Mouse (Mus musculus) urinary bladder, postnatal 4 days (tissue): ENCODE data around the gene Sirt4.

Experiments
- DNase-seq, 2 experiments: peaks; one replicate each; pipeline ENCODE4 v3.0.0; 2021 to 2022; ENCODE audit warnings: low spot score in 2 of 2

Gene Sirt4

DNA sequence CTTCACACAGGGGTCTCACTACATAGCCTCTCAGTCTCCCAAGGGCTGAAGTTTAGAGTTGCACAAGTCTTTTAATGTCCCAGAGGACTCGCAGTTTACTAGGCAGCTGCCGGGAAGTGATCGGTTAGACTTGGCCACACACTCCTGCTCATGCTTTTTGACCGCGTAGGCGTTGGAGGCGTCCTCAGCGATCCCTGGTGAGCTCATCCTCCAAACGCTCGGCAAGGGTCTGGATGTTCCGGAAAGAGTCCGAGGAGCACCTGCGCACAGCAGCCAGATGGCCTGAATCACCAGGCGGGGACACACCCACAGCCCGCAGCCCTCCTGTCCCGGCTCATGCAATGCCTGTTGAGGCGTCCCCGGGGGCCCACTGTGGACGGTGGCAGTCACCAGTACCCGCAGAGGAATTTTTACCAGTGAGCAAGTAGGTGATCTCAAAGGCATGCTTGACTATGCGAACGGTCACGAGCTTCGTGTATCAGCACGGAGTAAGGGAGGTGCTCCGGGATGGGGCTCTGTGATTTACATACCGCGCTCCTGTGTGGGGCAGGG lies 7.3 kb upstream of the Sirt4 start:
- peak in 1 of 2 experiments; percentile 76 for DNase-seq

DNA sequence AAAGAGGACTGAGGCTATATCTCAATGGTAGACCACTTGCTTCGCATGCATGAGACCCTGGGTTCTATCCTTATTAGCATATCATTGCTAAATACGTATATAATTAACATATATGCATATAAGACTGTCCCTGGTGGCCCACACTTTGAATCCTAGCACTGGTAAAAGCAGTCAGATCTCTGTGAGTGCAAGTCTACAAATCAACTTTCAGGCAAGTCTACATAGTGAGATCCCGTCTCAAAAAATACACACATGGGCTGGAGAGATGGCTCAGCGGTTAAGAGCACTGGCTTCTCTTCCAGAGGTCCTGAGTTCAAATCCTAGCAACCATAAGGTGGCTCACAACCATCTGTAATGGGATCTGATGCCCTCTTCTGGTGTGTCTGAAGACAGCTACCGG lies 6.6 kb upstream of the Sirt4 start:
- no peak for DNase-seq

DNA sequence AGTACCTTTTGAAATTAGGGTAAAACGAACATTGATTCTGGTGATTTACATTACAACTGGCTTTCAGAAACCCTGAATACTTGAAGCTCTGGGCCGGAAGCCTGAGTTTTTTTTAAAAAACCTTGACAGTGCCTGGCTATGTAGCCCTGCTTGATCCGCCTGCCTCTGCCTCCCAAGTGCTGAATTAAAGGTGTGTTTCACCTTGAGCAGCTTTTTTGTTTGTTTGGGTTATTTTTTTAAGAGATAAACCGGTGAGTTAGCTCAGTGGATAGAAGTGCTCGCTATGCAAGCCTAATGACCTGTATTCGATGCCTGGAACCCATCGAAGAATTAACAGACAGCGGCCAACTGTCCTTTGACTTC lies 6.1 kb upstream of the Sirt4 start:
- no peak for DNase-seq

DNA sequence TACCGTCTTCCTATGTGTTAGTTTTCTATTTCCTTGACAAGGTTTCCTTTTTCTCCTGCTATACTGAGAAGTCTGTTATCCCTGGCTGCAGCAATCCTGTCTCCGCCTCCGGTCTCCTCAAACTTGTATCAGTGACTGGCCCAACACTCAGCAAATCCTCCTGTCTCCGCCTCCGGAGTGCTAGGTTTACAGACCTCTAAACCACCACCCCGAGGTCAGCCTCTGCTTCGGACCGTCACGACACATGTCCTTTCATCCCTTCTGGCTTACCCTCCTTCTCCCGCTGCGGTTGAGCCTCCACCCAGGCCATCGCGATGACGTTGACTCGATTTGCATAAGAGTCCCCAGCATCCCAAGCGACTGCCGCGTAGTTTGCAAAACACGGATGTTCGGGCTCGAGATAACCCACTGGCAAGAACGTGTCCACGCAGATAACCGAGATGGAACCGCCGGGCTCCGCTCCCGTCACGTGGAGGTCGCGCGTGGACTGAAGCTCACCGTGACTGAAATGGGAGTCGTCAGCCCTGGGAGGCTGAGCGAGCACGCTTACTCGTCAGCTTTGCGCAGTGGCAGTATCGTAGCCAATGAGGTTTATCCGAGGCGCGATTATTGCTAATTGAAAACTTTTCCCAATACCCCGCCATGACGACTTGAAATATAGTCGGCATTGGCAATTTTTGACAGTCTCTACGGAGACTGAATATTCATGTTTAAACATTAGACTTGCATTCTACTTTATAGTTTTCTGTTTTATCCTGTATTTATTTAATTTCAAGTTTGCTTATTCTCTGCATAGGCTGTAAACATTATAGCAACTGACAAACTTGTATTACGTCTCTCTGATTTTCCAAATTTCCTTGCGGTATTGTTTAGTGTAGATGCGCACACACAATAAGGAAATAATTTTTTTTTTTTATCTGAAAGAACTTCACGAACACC lies 5.4 kb upstream of the Sirt4 start:
- DNase-seq: peak; percentile 82

DNA sequence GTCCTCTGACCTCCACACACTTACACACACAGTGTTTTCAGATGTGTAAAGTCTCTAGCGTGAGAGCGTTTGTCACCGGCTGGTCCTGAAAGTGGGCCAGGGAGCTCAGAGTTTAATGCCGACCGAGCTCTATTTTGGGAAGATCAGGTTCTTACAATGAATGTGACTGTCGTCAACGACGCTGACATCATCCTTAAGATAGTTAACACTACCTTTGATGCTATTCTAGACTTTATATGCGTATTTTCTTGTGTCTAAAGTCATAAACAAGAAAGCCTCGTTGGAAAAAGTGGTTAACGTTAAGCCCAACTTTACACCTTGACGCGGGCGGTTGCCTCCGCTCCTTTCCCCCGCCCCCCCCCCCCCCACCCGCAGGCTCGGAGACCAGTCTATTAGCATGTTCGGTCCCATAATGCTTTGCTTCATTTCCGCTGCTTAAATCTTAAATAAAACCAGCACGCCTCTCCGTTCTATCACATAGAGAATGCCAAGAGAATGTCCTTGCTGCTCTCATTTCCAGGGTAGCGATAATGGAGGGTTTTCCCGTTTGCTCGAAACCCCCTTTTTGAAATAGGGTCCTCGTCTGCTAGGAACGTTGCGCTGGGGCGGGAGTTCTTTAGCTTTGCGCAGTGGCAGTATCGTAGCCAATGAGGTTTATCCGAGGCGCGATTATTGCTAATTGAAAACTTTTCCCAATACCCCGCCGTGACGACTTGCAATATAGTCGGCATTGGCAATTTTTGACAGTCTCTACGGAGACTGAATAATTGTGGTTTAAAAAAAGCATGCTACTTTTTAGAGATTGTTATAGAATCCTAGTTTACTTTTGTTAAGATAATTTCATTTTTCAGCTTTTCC lies 4.5 kb upstream of the Sirt4 start:
- DNase-seq: peak; percentile 73

DNA sequence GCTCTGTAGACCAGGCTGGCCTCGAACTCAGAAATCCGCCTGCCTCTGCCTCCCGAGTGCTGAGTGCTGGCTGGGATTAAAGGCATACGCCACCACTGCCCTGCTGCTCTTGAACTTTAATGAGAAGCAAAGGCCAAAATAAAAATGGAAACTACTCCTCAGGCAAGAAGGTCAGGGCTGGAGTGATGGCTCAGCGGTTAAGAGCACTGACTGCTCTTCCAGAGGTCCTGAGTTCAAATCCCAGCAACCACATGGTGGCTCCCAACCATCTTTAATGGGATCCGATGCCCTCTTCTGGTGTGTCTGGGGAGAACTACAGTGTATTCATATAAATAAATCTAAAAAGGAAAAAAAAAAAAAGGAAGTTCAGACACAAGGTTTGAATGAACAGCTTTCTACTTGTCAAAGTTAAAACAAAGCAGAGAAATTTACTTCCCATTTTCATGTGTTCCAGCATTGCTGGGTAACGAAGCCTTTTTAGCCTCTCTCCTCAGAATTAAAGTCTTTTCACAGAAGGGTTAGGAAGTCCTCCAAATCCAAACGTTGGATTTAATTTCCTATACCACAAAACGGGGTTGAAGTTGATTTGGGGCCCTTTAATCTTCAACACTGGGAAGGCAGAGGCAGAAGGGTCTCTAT lies 3.5 kb upstream of the Sirt4 start:
- DNase-seq: no peak

DNA sequence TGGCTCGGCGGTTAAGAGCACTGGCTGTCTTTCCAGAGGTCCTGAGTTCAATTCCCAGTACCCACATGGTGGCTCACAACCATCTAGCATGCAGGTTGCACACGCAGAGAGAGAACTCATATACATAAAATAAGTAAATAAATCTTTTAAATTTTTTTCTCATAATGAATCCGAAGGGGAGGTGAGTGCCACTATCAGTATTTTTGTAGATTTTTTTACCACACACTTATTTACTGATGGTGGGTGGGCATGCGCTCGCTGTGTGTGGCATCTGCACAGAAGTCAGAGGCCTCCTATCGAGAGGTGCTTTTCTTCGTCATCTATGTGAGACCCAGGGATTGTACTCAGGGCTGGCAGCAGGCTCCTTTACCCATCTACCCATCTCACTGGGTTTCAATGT lies 2.8 kb upstream of the Sirt4 start:
- DNase-seq: no peak

DNA sequence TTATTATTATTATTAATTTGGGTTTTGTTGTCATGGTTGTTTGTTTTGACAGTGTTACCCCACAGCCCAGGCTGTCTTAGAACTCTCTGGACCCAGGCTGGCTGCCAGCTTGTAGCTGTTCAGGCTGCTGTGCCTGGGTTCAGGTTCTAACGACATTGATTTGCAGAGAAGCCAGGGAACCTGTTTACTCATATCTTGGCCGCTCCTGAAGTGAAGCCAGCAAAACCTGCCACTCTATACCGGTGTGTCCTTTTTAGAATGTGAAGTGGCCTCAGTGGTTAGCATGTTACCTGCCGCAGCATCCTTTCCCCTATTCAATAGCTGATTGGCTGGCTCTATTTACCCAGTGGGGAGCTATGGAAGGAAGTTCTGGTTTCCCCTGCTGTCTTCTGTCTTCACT lies 2.2 kb upstream of the Sirt4 start:
- DNase-seq: no peak

DNA sequence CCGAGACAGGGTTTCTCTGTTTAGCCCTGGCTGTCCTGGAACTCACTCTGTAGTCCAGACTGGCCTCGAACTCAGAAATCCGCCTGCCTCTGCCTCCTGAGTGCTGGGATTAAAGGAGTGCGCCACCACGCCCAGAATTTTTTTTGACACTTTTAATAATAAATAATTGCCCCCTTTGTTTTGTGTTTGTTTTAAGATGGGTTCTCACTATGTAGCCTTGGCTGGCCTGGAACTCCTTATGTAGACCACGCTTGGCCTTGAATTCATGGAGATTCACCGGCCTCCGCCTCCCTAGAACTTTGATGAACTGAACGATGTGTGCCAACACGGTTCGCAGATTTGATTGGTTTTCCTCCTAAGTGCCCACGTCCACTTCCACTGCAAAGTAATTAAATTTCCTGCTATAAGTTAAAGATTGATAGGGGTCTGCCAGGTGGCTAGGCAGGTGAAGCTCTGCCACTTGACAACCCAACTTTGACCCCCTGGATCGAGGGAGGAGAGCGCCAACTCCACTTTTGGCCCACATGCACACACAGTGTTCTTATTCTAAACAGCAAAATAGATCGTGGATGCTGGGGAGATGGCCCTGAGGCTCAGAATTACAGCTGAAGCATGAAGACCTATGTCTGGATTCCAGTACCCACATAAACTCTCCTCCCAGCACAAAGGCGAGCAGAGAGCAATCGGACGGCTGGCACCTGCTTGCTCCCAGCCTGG lies 1.1 kb upstream of the Sirt4 start:
- DNase-seq: no peak

DNA sequence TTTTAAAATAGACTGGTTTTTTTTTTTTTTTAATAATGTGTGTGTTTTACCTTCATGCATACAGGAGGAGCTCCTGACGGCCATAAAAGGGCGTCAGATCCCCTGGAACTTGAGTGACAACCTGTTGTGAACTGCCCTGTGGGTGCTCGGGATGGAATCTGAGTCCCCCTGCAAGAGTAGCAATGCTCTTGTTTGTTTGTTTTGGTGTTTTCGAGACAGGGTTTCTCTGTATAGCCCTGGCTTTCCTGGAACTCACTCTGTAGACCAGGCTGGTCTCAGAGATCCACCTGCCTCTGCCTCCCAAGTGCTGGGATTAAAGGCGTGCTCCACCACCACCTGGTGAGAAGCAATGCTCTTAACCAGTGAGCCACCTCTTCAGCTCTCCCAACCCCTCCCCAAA lies 471 bp upstream of the Sirt4 start:
- no peak for DNase-seq

DNA sequence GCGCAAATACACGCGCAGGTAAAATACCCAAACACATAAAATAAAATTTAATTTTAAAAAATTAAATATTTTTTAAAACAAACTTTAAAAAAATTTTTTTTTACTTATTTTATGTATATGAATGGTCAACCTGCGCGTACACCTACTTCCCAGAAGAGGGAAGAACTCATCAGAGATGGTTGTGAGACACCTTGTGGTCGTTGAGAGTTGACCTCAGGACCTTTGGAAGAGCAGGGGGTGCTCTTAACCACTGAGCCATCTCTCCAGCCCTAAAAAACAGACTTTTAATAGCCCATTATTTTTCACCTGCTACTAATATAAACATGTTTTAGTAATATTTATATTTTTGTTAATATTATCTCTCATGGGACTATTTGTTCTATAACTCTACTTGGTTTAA lies 1.1 kb downstream of the Sirt4 start:
- no peak for DNase-seq

DNA sequence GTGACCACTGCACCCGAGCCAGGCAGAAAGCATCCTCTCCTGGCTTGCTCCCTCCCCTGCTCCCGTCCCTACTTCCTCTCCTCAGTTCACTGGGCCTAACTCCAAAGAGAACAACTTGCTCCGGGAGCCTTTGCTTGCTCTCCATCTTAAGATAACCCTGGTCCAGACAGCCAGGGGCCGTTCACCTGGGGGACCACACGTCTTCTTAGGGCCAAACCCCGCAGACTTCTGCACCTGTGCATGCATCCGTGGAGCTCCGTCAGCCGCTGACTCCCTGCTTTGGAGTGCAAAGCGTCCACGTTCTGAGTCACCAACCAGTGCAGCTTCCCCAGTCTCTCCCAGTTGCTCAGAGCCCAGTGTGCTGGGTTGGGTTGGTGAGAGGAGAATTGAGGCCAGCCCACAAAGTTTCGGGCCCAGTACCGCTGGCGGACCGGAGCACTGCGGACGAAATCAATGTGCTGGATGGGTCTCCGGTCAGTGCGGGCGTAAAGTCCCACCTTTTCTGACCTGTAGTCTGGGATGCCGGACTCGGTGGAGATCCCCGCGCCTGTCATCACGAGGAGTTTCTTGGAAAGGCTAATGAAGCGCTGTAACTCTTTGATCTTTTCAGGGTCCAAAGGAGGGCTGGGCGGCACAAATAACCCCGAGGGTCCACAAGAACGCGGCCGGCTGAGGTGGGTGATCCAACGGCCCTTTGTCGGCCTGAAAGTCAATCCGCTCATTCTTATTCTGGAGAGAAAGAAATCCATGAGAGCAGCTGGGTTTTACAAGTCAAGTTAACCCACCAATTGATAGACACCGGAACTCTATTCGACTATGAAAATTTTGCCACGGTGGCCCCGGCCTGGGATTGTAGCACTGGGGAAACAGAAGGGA lies 1.9 kb downstream of the Sirt4 start:
- no peak for DNase-seq

DNA sequence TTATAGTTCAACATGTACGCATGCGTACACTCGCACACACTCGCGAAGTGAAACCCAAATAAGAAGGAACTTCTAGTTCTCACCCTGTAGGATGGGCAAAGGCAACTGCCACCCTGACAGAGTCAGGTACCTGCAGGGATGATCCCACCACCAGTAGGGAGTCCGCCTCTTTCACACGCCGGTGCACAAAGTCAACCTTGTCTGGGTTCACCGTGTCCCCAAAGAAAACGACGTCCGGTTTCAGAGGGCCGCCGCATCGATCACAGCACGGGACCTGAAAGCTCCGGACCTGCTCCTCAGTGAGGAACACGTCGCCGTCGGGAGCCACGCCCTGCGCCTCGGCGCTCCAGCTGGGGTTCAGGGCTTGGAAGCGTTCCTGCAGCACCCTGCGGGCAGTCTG lies 4.4 kb downstream of the Sirt4 start:
- no peak for DNase-seq

DNA sequence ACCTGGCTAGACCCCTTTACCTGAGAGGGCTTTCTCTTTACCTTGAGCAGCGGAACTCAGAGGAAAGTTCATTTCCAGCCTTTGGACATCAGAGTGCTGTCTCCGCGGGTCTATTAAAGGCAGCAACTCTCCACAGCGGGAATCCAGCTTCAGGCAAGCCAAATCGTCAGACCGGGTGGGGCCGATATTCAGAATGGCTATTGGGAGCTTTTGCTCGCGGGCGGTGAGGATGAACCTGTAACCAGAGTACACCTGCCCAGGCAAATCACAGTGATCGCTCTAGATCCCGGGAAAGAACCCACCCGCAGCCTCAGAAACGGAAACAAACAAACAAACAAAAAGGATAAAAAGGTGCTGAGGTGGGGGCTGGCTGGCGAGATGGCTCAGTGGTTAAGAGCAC lies 5.0 kb downstream of the Sirt4 start:
- no peak for DNase-seq

DNA sequence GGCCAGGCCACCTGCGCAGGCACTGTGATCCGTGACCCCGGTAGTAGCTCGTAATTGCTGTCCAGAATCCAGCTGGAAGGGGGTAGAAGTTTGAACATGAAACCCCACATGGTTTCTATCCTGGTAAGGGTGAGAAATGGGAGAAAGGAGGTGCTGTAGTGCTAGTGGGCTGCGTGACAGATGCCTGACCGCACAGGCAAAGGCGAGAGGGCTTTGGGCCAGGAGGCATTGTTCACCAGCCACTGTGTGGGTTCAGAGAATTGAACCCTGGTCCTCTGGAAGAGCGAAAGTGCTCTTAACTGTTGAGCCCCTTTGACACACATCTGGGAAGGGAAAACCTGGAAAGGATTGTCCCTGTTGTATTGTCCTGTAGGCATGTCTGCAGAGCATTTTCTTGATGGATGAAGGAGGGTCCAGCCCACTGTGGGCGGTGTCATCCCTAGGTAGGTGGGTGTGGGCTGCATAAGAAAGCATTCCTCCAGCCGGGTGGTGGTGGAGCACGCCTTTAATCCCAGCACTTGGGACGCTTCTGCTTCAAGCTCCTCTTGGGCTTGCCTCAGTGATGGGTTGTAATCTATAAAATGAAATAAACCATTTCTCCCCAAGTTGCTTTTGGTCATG lies 8.3 kb downstream of the Sirt4 start:
- no peak for DNase-seq

DNA sequence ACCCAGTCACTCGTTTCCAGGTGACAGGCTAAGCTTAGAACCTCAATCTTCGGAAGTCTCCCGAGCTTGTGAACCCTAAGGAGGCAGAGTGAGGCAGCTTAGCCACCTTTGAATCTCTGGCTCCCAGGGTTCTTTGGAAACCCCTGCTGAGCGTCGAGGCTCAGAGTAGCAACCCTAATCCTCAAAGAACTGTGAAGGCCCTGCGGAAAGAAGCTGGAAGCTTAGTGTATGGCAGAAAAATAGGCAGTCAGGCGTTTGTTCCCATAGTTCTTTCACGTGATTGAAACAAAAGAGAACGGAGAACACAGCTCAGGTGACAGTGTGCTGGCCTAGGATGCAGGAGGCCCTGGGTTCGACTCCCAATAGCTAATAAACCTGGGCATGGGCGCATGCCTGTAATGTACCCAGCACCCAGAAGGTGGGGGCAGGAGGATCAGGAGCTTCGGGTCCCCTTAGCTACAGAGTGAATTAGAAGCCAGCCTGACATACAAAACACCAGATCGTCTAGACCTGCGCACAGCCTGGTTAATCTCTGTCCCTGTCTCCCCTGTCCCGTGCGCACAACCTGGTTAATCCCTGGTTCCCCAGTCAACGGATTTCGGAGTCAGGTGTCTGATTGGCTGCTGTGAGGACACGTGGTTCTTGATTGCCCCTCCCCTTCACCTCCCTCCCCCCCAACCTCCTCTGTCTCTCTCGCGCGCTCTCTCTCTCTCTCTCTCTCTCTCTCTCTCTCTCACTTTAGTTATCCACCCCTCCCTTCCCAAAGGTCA lies 9.0 kb downstream of the Sirt4 start:
- no peak for DNase-seq

DNA sequence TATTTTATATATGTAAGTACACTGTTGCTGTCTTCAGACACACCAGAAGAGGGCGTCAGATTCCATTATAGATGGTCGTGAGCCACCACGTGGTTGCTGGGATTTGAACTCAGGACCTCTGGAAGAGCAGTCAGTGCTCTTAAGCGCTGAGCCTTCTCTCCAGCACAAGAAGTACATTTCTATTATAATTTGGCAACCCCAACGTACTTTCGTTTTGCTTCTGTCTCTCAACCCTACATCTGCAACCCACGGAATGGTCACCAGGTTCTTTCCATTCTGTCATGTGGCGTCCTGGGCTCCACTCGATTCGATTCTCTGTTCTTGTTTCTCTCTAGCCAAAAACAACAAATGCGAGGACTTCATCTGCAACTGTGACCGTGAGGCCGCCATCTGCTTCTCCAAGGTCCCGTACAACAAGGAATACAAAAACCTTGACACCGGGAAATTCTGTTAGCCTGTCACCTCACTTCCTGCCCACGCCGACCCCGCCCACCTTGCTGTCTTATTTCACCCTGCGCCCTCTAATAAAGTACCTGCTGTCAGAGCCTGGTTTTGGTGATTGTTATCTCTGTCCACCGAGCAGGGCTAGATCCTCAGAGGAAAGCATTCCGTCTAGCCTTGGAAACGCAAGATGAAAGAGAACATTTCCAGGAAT lies 10.2 kb downstream of the Sirt4 start:
- no peak for DNase-seq

DNA sequence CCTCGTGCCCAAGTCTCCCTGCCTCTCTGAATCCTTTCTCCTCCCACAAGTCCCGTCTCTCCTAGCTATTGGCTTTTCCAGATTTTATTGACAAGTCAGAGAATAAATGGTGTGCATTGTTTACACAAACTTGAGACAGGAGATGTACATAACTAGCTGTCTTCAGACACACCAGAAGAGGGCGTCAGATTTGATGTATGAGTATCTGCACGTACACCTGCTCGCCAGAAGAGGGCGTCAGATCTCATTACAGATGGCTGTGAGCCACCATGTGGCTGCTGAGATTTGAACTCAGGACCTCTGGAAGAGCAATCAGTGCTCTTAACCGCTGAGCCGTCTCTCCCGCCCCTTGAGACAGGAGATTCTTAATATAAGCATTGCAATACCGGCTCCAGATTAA lies 11.3 kb downstream of the Sirt4 start:
- DNase-seq: no peak
